Mouse (Mus musculus) urinary bladder, adult 18-20 months (tissue): ENCODE data around the gene Casc1.
"Not testable (repeated sequence)": the region's sequence is repeated elsewhere in the genome, so short reads cannot be mapped to it uniquely, and the experiment has no call there.

ENCODE experiments used
- DNase-seq, 2 experiments: peaks; one replicate each; pipeline ENCODE4 v3.0.0; 2022; ENCODE audit warnings: low spot score in 2 of 2, mixed read lengths in 2 of 2

Gene Casc1

GRCm38 (mm10) chr6:145136831-145137230, 74.0 kb downstream of the Casc1 start:
- no peak for DNase-seq

GRCm38 (mm10) chr6:145135804-145136203, 75.0 kb downstream of the Casc1 start:
- DNase-seq: no peak

GRCm38 (mm10) chr6:145135295-145135694, 75.5 kb downstream of the Casc1 start:
- DNase-seq: no peak

GRCm38 (mm10) chr6:145132969-145133368, 77.8 kb downstream of the Casc1 start:
- not testable (repeated sequence) for DNase-seq

- DNase-seq: no peak
Observed at GRCm38 (mm10) chr6:145131991-145132390, 78.8 kb downstream of the Casc1 start.

GRCm38 (mm10) chr6:145129563-145129962, 81.2 kb downstream of the Casc1 start:
- DNase-seq: no peak

- DNase-seq: no peak
Observed at GRCm38 (mm10) chr6:145127652-145128051, 83.2 kb downstream of the Casc1 start.

- DNase-seq: no peak
Observed at GRCm38 (mm10) chr6:145125591-145126113, 85.2 kb downstream of the Casc1 start.
